Mouse (Mus musculus) heart, postnatal 36 days (tissue): ENCODE data around the gene Clcn6. TPM values are rescaled to one million over a fixed set of nuclear protein-coding genes. Genes with fewer than 3 reads are reported as not detected.

ENCODE experiments used
- DNase-seq, 2 experiments: peaks; one replicate each; pipeline ENCODE4 v3.0.0; 2021 to 2022
- intact Hi-C: fragments of 180-260 bp; cut with DNase I; formaldehyde crosslinking; loops from one replicate; pipeline ENCODE4 v1.15.1; 2025
- total RNA-seq, 2 experiments: library from RNA; stranded (reverse); gene quantifications; 2 replicates each; pipeline ENCODE4 v1.2.3; 2021

Gene Clcn6
- total RNA-seq, 2 experiments from 2014 or later, result 8.0 to 9.3 TPM

GRCm38 (mm10) chr4:148001013-148001789 is 37.4 kb downstream of the Clcn6 start:
- no peak for DNase-seq
- intact Hi-C loops, result no loop called here

GRCm38 (mm10) chr4:148000202-148000772 is 38.3 kb downstream of the Clcn6 start, which contains the start of gene Nppa:
Gene Nppa, plus strand, starts transcription at chr4:148000722.
- DNase-seq, result no peak
- intact Hi-C loops, result no loop called here

DNA sequence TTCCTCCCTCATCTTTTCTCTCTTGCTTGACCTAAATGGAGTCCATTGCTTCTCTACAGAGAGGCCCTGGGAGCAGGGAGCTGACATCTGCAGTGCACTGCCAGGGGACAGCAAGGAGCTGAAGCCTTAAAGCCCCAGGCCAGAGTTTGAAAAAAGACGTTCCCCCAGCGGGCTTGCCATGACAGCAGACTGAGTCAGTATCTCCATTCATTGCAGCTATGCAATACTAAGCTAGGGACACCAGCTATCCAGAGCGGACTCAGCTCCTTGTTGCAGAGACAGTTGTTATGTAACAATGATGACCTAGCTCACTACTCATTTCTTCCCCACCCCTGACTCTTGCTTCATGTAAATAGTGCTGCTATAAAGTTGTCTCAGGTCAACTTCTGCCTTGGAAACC is 43.3 kb downstream of the Clcn6 start:
- DNase-seq, result no peak
- intact Hi-C loops, result no loop called here

GRCm38 (mm10) chr4:147993571-147994095 is 45.0 kb downstream of the Clcn6 start:
- intact Hi-C loops, result no loop called here
- DNase-seq, result no peak

- intact Hi-C loops, result no loop called here
- DNase-seq, result peak; percentile 50 to 56
These were observed 53.2 kb downstream of the Clcn6 start, which contains the start of gene Nppb for GRCm38 (mm10) chr4:147985205-147986132. Gene Nppb, plus strand, starts transcription at chr4:147985788.

GRCm38 (mm10) chr4:147979441-147979860 is 59.2 kb downstream of the Clcn6 start:
- no peak for DNase-seq
- intact Hi-C loops, result no loop called here

DNA sequence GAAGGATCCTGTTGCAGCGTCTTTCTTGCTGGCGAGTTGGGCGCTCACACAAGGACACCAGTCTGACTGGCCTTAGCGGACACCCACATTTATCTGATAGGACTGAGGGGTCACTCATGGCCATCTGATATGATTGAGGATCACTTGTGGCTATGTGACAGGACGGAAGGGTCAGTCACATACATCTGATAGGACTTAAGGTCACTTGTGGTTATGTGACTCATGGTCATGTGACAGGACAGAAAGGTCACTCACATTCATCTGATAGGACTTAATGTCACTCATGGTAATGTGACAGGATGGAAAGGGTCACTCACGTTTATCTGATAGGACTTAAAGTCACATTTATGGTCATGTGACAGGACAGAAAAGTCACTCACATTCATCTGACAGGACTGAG is 60.2 kb downstream of the Clcn6 start:
- no peak for DNase-seq
- intact Hi-C loops, result no loop called here

DNA sequence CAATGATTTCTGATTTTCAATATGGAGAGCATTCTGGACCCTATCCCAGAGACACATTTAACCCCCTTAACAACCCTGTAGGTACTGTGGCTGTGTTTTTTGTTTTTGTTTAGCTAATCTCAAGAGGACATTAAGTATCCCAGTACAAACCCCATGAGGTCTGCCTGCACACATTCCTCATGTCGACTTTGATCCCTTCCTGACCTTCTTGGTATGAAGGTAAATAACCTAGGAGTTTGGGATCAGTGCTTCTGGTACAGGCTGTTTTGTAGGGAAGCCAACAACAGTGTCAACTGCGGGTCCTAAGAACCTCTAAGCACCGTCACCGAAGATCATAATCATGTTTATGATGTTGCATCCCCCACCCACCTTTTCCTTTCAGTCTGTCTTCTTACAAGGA is 60.9 kb downstream of the Clcn6 start:
- intact Hi-C loops, result no loop called here
- no peak for DNase-seq

DNA sequence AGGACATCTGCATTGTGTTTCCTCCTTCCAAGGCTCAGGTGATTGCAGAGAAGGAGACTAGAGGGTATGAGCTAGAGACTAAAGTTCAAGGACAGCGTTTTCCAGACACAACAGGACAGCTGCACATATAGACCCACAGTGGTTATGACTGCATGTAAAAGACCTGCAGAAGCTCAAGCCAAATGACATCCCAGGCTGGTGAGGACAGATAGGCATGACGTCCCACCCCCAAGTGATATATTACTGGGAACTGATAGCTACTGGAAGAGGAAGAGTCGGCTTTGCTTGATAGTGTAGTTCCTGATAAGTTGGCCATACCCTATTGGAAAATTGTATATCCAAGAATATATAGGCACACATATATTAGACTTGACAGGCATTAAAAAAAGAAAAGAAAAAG is 62.4 kb downstream of the Clcn6 start:
- intact Hi-C loops, result no loop called here
- DNase-seq, result no peak

DNA sequence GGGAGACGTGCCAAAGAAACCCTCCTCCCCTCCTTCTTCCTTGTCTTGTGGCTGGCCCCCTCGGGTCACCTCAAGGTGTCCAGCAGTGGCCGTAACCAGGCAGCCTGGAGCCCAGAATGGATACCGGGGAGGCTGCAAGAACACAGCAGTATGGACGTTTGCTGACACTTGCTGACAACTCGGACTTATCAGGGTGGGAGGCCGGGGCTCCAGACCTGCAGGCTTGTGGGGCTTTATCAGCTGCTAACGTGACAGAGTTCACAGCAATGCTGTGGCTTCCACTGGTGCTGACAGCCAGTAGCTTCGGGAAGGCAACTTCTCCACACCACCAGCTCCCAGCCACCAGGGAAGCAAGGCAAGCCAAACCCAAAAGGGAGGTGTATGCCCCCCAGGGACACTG is 69.3 kb downstream of the Clcn6 start:
- no peak for DNase-seq
- intact Hi-C loops, result no loop called here

DNA sequence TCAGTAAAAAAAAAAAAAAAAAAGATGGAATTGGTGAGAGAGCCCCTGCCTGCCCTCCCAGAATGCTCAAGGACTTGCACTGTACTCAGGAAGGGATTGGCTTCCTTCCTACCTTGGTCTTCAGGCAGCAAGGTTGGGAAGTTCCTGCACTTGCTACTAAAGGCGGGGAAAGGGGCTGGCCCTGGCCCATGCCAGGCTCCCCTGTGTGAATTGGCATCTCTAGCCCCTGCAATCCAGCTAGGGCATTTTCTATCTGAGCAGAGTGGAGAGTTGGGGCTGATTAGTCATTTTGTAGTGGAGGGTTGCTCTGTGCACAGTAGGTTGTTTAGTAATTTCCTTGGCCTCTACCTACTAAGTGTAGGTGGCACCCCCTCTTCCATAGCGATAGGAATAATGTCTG is 69.8 kb downstream of the Clcn6 start:
- DNase-seq, result no peak
- intact Hi-C loops, result no loop called here

GRCm38 (mm10) chr4:147965712-147966111 is 72.9 kb downstream of the Clcn6 start:
- intact Hi-C loops, result no loop called here
- DNase-seq, result no peak

- DNase-seq, result peak in 1 of 2 experiments; percentile 35
- intact Hi-C loops, result no loop called here
These were observed 75.0 kb downstream of the Clcn6 start for GRCm38 (mm10) chr4:147963623-147964022.

DNA sequence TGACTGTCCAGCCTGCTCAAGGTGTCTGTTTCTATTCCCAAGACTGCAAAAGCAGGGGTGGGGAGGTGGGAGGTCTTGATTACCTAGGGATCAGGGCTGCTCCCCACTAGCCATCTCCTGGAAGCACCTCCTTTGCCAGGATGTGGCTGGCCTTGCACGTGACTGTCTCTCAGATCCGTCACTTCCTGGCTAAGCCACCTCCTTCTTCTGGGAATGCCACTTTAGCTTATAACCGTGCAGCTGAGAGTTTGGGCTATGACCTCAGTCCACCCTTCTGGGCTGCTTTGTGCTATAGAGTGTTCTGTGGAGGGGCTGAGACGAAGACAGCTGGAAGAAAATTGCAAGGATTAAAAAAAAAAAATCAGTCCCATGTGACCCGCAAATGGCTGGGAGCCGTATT is 75.8 kb downstream of the Clcn6 start:
- intact Hi-C loops, result no loop called here
- no peak for DNase-seq

DNA sequence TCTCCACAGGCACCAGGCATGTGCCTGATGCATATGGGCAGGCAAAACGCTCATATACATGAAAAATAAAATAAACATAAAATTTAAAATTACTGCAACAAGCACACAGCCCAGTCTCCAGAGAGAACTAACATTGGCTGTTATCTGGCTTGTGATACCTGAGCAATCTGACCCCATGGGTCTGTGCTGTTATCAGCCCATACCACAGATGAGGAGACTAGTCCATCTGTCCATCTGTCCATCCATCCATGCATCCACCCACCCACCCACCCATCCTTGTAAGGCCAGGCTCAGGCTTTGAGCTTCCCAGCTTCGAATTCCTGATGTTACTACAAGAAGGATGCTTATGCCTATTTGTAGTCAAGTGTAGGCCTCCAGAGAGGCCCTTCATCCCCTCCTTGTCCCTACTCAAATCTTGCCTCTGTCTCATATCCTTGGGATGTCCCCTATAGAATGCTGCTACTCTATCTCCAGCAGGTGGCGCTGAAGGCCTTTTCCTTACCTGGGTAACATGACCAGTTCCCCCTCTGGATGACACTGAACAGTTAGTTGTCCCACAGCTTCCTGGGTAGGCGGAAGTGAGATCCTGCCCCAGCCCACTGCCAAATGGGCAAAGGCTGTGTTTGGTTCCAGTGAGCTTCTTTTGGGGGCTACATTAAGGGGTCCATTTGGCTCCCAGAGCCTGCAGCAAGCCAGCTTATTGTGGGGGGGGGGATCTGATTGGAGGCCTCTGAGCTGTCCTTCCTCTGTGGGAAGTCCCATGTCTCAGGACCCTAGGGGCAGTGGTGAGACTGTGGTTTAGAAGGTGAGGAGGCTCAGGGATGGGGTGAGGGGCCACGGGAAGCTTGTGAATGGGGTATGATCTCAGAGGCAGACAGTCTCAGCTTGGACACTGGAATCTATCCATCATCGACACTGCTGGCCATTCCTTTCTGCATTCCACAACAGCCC is 78.5 kb downstream of the Clcn6 start:
- intact Hi-C loops, result loop anchor here (1.0 kb wide), 1 partner anchor 47 kb away; no protein-coding TSS in a partner anchor
- peak; percentile 66 to 70 for DNase-seq

DNA sequence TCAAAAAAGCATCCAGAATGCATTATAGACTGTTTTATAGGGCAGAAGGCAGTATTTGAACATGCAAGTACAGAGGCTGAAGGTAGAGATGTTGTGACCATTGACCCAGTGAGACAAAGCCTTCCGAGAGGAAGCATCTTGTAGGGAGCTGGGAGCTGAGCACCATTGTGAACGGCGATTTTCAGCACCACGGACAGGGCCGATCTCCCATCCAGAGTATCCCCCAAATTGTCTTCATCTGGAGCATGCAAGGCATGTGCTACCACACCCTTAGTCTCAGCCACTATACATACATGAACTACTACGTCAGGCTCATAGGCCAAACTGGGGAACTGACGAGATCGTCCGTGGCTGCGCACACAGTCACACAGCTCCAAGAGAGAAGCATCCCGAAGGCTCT is 81.5 kb downstream of the Clcn6 start:
- no peak for DNase-seq
- intact Hi-C loops, result no loop called here
